Mouse (Mus musculus) induced T-regulatory cell, adult 2 months (primary cell): ENCODE results near the gene Arrdc3.
"Not testable (repeated sequence)": the region's sequence is repeated elsewhere in the genome, so short reads cannot be mapped to it uniquely, and the experiment has no call there.

Source experiments
- DNase-seq: peaks from one replicate; pipeline ENCODE4 v3.0.0-alpha.2; 2012; ENCODE audit warnings: low read depth

The Arrdc3 gene

GRCm38 (mm10) chr13:80883190-80883589 is at the start of gene Arrdc3:
Gene Arrdc3 (plus strand): TSS chr13:80883384.
- DNase-seq = peak; percentile 98

GRCm38 (mm10) chr13:80862215-80862614 is 21.0 kb upstream of the Arrdc3 start:
- DNase-seq = peak; percentile 75

GRCm38 (mm10) chr13:80864195-80864594 is 19.0 kb upstream of the Arrdc3 start:
- no peak for DNase-seq

GRCm38 (mm10) chr13:80875126-80875525 is 8.1 kb upstream of the Arrdc3 start:
- no peak for DNase-seq

GRCm38 (mm10) chr13:80880756-80881155 is 2.4 kb upstream of the Arrdc3 start:
- DNase-seq = no peak

GRCm38 (mm10) chr13:80881722-80882500 is 1.3 kb upstream of the Arrdc3 start:
- peak; percentile 94 for DNase-seq

GRCm38 (mm10) chr13:80882716-80883135 is 458 bp upstream of the Arrdc3 start:
- DNase-seq = peak; percentile 70

- DNase-seq = peak; percentile 68
Measured at GRCm38 (mm10) chr13:80883649-80884376, 629 bp downstream of the Arrdc3 start.

- DNase-seq = peak; percentile 83
Measured at GRCm38 (mm10) chr13:80884377-80884983, 1.3 kb downstream of the Arrdc3 start.

- peak; percentile 97 for DNase-seq
Measured at GRCm38 (mm10) chr13:80885103-80885833, 2.1 kb downstream of the Arrdc3 start.

- peak; percentile 97 for DNase-seq
Measured at GRCm38 (mm10) chr13:80885834-80886663, 2.9 kb downstream of the Arrdc3 start.

GRCm38 (mm10) chr13:80886664-80887210 is 3.6 kb downstream of the Arrdc3 start:
- DNase-seq = no peak

GRCm38 (mm10) chr13:80887842-80888241 is 4.7 kb downstream of the Arrdc3 start:
- DNase-seq = peak; percentile 11

GRCm38 (mm10) chr13:80894928-80895327 is 11.7 kb downstream of the Arrdc3 start:
- not testable (repeated sequence) for DNase-seq

GRCm38 (mm10) chr13:80897411-80897810 is 14.2 kb downstream of the Arrdc3 start:
- no peak for DNase-seq

- DNase-seq = no peak
Measured at GRCm38 (mm10) chr13:80898095-80898494, 14.9 kb downstream of the Arrdc3 start.

- DNase-seq = no peak
Measured at GRCm38 (mm10) chr13:80899435-80900029, 16.3 kb downstream of the Arrdc3 start.

GRCm38 (mm10) chr13:80901432-80901831 is 18.2 kb downstream of the Arrdc3 start:
- no peak for DNase-seq

- DNase-seq = no peak
Measured at GRCm38 (mm10) chr13:80902796-80903195, 19.6 kb downstream of the Arrdc3 start.

- no peak for DNase-seq
Measured at GRCm38 (mm10) chr13:80913361-80913760, 30.2 kb downstream of the Arrdc3 start.
